Mouse (Mus musculus): ENCODE data around the gene Ric1.

Ric1 gene

GRCm38 (mm10) chr19:29607521-29607920 is 85.4 kb downstream of the Ric1 start:
- no peak for DNase-seq (ENCODE audit: low read depth, low spot score)

GRCm38 (mm10) chr19:29608212-29608611 is 86.1 kb downstream of the Ric1 start:
- no peak for DNase-seq (ENCODE audit: low read depth, low spot score)

DNA sequence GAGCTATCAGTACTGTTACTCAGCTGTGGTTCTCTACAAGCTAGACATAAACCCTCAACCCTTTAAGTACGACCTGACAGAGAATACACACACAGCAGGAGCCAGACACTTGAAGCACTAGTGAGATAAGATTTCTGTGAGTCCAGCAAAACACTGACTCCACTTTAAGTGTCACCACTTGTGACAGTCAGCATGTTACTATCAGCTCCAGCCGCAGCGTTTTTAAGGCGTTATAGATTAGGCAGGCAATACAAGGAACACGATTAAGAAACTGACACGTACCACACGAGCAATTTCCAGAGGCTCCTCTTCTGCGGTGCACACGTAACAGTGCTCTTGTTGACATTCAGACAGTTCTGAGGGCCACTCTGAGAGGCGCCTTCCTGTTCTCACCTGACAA is 88.8 kb downstream of the Ric1 start:
- no peak for DNase-seq (ENCODE audit: low read depth, low spot score)

GRCm38 (mm10) chr19:29612102-29612501 is 90.0 kb downstream of the Ric1 start:
- DNase-seq (ENCODE audit: low read depth, low spot score): no peak

DNA sequence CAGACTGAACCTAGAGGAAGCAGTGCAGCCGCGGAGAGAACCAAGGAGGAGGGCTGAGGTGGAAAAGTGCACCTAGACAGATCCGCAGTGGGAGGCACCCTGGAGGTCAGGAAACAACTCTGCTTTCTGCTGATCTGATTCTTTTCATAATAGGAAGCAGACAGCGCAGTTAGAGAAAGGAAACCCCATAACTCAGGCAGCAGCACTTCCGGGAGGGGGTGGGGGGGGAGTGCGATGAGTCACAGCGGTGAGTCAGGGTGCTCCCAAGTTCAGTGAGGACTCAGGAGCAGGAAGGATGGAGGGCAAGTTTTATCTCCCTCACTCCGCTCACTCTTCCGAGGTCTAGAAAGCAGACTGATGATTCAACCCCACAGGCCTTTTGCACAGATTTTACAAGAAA is 119.0 kb downstream of the Ric1 start:
- DNase-seq (ENCODE audit: low read depth, low spot score): no peak

DNA sequence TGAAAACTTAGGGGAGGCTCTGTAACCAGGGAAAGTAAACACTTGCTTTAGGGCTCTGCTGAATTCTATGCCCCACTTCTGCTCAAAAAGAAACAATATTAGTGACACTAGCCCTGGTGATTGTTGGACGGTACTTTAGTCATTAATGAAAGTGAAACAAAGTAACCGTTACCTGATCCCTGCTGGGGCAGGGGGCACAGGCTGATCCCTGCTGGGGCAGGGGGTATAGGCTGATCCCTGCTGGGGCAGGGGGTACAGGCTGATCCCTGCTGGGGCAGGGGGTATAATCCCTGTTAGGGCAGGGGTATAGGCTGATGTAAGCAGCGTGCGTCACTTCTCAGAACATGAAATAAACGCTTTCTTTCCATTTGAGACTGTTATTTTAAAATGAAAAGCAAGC is 119.4 kb downstream of the Ric1 start:
- DNase-seq (ENCODE audit: low read depth, low spot score): no peak

GRCm38 (mm10) chr19:29642211-29642610 is 120.1 kb downstream of the Ric1 start:
- no peak for DNase-seq (ENCODE audit: low read depth, low spot score)

DNA sequence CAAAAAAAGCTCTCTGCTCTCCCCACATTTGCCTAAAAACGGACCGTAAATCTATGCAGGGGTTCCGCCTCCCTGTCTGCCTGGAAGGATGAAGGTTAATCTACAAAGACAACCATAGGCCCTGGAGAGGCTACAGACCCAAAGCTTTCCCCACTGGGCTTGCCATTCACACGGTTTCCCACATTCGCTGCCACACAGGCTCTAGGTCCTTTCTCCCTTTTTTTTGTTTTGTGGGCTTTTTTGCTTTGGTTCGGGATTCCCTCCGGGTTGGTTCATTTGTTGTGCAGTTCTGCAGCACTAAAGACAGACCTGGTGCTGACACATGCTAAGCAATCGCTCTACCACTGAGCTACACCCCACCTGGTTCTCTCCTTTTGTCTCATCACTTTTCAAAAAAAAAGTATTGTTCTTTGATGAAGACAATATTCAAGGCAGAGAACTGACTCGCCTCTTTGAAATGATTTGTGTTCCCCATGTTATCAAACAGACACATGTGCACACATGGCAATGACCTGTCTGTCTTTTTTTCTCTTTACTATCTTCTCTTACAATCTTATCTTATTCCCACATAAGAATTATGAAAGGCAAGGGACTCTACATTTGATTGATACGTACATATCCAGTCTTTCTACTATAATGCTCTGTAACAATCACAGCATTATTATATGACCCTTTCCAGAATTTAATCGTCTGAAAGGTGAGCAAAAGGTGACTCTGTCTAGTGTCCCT is 121.3 kb downstream of the Ric1 start:
- DNase-seq (ENCODE audit: low read depth, low spot score): no peak

- no peak for DNase-seq (ENCODE audit: low read depth, low spot score)
These were observed 122.7 kb downstream of the Ric1 start for GRCm38 (mm10) chr19:29644747-29645146.

GRCm38 (mm10) chr19:29647651-29648549 is 125.8 kb downstream of the Ric1 start, which contains the start of gene Ermp1:
Ermp1 (minus strand) TSS chr19:29648415.
- peak; percentile 85 for DNase-seq (ENCODE audit: low read depth, low spot score)

- no peak for DNase-seq (ENCODE audit: low read depth, low spot score)
These were observed 126.5 kb downstream of the Ric1 start for GRCm38 (mm10) chr19:29648550-29648914.

- no peak for DNase-seq (ENCODE audit: low read depth, low spot score)
These were observed 127.6 kb downstream of the Ric1 start for GRCm38 (mm10) chr19:29649683-29650082.

GRCm38 (mm10) chr19:29653768-29654265 is 131.7 kb downstream of the Ric1 start:
- DNase-seq (ENCODE audit: low read depth, low spot score): no peak

GRCm38 (mm10) chr19:29655148-29655547 is 133.1 kb downstream of the Ric1 start:
- no peak for DNase-seq (ENCODE audit: low read depth, low spot score)

DNA sequence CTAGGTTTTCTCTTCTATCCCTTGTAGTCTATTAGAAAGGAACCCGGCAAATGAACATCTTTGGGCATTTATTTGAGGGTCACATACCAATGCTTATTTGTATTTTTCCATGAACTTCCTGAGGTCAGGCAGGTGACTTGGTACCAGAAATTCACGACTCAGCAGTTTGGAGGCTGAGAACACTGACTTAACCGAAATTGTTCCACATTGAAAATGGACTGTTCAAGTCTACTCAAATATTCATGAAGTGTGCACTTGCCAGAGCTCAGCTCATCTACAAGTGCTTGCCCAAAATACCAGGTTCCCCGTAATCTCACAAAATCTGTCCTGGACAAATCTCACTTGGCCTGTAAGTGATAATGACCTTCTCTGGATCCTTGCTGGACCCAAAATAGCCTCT is 133.9 kb downstream of the Ric1 start:
- no peak for DNase-seq (ENCODE audit: low read depth, low spot score)
